Mouse (Mus musculus): ENCODE data around the gene Itgb2. TPM values are rescaled to one million over a fixed set of nuclear protein-coding genes. Genes with fewer than 3 reads are reported as not detected.
A peak's percentile ranks its signal among the peaks of the same experiment; 100 is the strongest.

Gene Itgb2
- total RNA-seq, 2 experiments from 2014 or later: 1.4 to 1.7 TPM

DNA sequence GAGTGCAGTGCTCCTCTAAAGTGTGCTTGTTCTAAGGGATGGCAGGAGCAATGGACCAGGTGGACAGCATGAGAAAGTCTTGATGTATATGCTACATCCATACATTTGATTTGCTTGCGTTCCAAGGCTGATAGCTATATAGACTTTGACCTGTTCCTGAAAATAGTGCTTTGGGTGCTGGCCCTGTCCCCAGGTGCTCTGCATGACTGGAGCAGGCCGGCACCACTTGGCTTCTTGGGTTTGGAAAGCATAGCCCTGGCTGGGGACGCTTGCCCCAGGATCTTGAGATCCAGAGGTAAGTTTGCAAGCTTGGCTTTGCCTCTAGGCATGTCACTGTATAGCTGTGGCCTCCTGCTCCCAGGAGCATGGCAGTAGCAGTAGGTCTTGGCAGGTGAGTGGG lies 56.6 kb downstream of the Itgb2 start:
- DNase-seq (ENCODE audit: low spot score): no peak

DNA sequence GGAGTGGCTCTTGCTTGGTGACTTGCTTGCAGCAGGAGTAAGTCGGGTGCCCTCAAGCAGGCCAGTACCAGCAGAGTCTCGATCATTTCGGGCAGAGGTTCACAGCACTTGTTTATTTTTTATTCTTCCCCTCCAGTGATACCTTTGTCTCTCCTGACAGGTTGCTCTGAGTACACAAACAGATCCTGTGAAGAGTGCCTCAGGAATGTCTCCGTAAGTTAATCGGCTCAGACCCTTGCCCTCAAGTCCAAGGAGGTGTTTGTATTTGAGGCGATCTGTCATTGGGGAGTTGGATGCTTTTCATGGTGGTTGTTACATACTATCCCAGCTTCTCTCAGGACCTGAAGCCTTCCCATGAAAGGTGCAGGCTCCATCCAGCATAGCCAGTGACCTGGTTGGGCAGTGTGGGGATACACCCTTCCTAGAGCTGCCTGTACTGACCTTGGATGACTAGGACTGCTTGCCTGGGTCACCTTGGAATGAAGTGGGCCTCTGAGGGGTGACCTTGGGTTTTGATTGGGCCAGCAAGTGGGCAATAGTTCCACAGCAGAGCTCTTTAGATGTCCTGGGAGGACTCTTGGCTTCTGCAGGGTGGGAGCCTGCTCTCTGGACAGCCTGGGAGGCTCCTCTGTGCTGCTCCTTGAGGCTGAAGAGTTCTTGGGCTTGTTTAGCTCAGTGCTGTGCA lies 57.2 kb downstream of the Itgb2 start:
- no peak for DNase-seq (ENCODE audit: low spot score)

DNA sequence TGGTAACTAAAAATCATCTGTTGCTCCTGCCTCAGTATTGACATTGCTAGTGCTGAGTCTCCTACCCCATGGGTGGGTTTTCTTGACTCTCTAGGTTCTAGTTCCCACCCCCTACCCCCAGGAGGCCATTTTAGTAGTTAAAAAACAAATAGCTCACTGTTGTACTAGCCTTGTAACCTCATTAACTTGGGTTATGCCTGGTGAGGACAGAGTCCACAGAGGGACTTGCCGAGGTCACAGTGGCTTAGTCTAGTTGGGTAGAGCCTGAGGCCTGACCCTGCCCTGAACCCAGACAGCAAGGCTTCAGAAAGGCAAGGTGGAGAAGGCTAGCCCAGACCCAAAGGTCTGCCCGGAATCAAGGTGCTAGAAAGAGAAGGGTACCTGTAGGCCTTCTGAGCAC lies 58.0 kb downstream of the Itgb2 start:
- DNase-seq (ENCODE audit: low spot score): no peak

DNA sequence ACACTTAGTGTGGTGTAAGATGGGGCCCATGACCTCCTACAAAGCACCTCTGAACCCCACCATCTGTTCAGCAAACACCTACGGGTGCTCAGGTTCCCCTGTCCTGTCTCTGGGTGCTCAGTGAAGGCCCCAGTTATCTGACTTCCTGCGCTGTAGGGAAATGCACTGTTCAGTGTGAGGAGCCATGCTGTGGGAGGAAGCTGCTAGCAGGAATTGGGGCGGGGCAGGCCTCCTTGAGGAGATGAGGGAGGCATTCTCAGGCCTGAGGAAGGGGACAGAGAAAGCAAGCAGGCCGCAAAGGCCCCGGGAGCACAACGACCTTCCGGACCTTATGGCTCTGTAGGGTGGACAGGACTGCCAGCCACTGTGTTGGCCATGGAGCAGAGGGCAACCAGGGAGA lies 59.1 kb downstream of the Itgb2 start:
- DNase-seq (ENCODE audit: low spot score): no peak

DNA sequence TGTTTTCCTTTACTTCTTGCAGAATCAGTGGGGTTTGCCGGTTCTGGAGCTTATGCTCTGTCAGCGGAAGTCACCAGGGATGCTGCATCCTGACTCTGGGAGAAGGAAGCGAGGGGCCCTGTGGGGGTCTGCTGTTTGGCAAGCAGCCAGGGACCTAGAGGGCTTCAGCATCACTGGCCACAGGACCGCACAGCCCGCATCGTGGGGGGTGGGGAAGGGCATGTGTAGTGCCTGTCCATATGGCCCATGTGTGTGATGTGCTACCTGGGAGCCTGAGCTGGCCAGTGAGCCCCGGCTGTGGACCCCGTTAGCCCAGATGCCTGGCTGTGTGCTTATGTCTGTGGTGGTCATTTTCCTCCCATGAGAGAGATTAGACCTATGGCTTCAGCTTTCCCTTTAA lies 59.7 kb downstream of the Itgb2 start:
- DNase-seq (ENCODE audit: low spot score): no peak

DNA sequence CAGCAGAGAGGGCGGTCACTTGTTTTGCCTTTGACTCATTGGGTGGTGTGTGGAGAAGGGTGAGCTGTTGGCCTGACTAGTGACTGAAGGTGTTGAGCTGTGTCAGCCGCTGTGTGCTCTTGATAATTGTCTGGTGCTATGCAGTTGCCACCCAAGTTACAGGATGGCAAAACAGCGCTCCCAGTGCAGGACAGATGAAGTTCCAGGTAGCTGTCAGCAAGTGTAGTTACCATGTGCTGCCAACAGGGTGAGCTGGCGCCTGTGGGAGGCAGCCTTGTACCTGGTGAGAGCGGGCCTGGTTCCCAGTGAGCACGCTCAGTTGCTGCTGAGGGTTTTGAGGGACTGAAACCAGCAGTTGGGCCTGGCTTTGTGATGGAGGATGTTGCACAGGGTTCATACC lies 60.8 kb downstream of the Itgb2 start:
- peak; percentile 45 for DNase-seq (ENCODE audit: low spot score)

DNA sequence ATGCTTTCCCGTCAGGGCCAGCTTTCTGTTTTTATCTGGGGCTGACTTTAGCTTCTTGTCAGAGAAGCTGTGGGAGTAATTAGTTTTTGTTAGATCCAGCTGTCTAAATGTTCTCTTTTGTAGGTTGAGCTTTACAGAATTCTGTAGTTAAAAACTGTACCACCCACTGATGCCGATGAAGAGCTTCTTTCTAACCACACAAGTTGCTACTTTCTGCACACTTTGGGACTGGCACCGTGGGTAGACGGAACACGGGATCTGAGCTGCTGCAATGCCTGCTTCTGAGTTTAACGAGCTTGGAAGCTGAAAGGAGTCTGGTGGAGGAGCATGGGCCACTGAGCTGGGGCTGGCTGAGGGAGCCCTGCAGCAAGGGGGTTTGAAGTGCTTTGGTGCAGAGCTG lies 61.5 kb downstream of the Itgb2 start:
- DNase-seq (ENCODE audit: low spot score): no peak

- no peak for DNase-seq (ENCODE audit: low spot score)
Measured at GRCm38 (mm10) chr10:77596060-77596459, 66.0 kb downstream of the Itgb2 start.

GRCm38 (mm10) chr10:77603021-77603420 lies 73.0 kb downstream of the Itgb2 start:
- no peak for DNase-seq (ENCODE audit: low spot score)

- no peak for DNase-seq (ENCODE audit: low spot score)
Measured at GRCm38 (mm10) chr10:77604111-77604510, 74.1 kb downstream of the Itgb2 start.

- DNase-seq (ENCODE audit: low spot score): no peak
Measured at GRCm38 (mm10) chr10:77604958-77605357, 74.9 kb downstream of the Itgb2 start.

- DNase-seq (ENCODE audit: low spot score): no peak
Measured at GRCm38 (mm10) chr10:77605368-77605767, 75.3 kb downstream of the Itgb2 start.

- DNase-seq (ENCODE audit: low spot score): peak; percentile 98
Measured at GRCm38 (mm10) chr10:77605908-77606826, 76.1 kb downstream of the Itgb2 start, which contains the start of the genes Sumo3 and Gm49325. Gene Sumo3, plus strand, starts transcription at chr10:77606097. Gene Gm49325, plus strand, starts transcription at chr10:77606197.

GRCm38 (mm10) chr10:77606855-77607254 lies 76.8 kb downstream of the Itgb2 start:
- DNase-seq (ENCODE audit: low spot score): no peak

GRCm38 (mm10) chr10:77607441-77607840 lies 77.4 kb downstream of the Itgb2 start:
- no peak for DNase-seq (ENCODE audit: low spot score)

DNA sequence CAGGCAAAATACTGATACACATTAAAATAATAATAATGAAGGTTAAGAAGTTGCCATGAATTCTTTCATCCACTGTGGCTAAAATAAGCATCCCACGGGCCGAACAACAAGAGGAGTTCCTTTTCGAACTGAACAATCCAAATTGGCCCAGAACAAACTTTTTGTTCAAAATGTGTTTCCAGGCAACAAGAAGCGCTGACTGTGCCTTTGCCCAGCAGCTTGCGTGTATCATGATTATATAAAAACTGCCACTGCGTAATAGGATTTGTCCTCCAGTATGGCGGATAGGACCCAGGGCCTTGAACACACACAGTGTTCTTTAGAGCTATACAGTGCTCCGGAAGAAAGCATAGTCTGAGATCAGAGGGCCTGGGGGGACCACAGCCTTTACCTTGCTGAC lies 78.5 kb downstream of the Itgb2 start:
- DNase-seq (ENCODE audit: low spot score): no peak

- no peak for DNase-seq (ENCODE audit: low spot score)
Measured at GRCm38 (mm10) chr10:77610221-77610961, 80.3 kb downstream of the Itgb2 start.

GRCm38 (mm10) chr10:77613409-77613808 lies 83.4 kb downstream of the Itgb2 start:
- DNase-seq (ENCODE audit: low spot score): peak; percentile 79
